Mouse (Mus musculus) adrenal gland, postnatal 10 days (tissue): ENCODE results near the gene Gm21083. TPM values are rescaled to one million over a fixed set of nuclear protein-coding genes. Genes with fewer than 3 reads are reported as not detected.
"Not testable (repeated sequence)": the region's sequence is repeated elsewhere in the genome, so short reads cannot be mapped to it uniquely, and the experiment has no call there.

Experiments used
- DNase-seq: peaks from one replicate; pipeline ENCODE4 v3.0.0; 2021; ENCODE audit warnings: mixed read lengths
- total RNA-seq, 2 experiments: library from RNA; stranded (reverse); gene quantifications; 2 replicates each; pipeline ENCODE4 v1.2.3; 2021

Gene Gm21083
- total RNA-seq, 2 experiments from 2014 or later, result not detected

GRCm38 (mm10) chr5:15630068-15630467 lies 52.9 kb downstream of the Gm21083 start:
- DNase-seq, result not testable (repeated sequence)

Other genes with a start within 250 kb of the Gm21083 start
- not detected for gene Gm21149, start 100.8 kb upstream of the Gm21083 start, total RNA-seq
- not detected for gene Gm21190, start 48.1 kb upstream of the Gm21083 start, total RNA-seq
- not detected for gene Speer4d, start 41.7 kb downstream of the Gm21083 start, total RNA-seq
- not detected for gene 4930572O03Rik, start 79.7 kb downstream of the Gm21083 start, total RNA-seq
- gene Speer4c, start 136.9 kb downstream of the Gm21083 start, total RNA-seq, result not detected